Mouse (Mus musculus) liver, postnatal 0 days (tissue): Measurements from ENCODE around the gene Edn1.

Source experiments
- CTCF ChIP-seq: sonication (generic); IDR thresholded peaks from 2 replicates; pipeline ENCODE4 v1.5.1; 2016; ENCODE audit warnings: antibody characterized with exemption, low read depth
- EP300 ChIP-seq: IDR thresholded peaks from 2 replicates; pipeline ENCODE4 v1.6.1; 2016; ENCODE audit warnings: antibody characterized with exemption, low read depth, mild to moderate bottlenecking

- no peak for TF ChIP-seq EP300
- TF ChIP-seq CTCF = no peak
Measured at GRCm38 (mm10) chr13:42306870-42307800, 5.9 kb downstream of the Edn1 start.
